Mouse (Mus musculus) stomach, embryonic 16.5 days (tissue): ENCODE data around the gene Polm. TPM values are rescaled to one million over a fixed set of nuclear protein-coding genes. Genes with fewer than 3 reads are reported as not detected.

Source experiments
- ATAC-seq: fragments of 200-750 bp; cut with Nextera tagmentation; 2 replicates; pipeline ENCODE4 v1.8.0; 2017; ENCODE audit warnings: moderate number of reproducible peaks, moderate TSS enrichment; ENCODE audit not compliant: insufficient read depth, low FRiP score
- H3K27ac ChIP-seq: fragments of 300-500 bp; sonication (generic); 2 replicates; pipeline ENCODE4 v1.5.1; 2014; ENCODE audit warnings: low read length
- H3K27me3 ChIP-seq: fragments of 300-500 bp; sonication (generic); 2 replicates; pipeline ENCODE4 v1.6.1; 2014; ENCODE audit warnings: low read length, control low read depth, mixed read lengths; ENCODE audit not compliant: control insufficient read depth, insufficient read depth
- H3K36me3 ChIP-seq: fragments of 300-500 bp; sonication (generic); 2 replicates; pipeline ENCODE4 v1.6.1; 2014; ENCODE audit warnings: low read length; ENCODE audit not compliant: control insufficient read depth, insufficient read depth
- H3K4me1 ChIP-seq: fragments of 300-500 bp; sonication (generic); 2 replicates; pipeline ENCODE4 v1.6.1; 2014; ENCODE audit warnings: low read length, control low read depth, mixed read lengths; ENCODE audit not compliant: control insufficient read depth, insufficient read depth
- H3K4me2 ChIP-seq: fragments of 300-500 bp; sonication (generic); 2 replicates; pipeline ENCODE4 v1.6.1; 2014; ENCODE audit warnings: low read depth, low read length, mixed read lengths
- H3K4me3 ChIP-seq: fragments of 300-500 bp; sonication (generic); replicated peaks from 2 replicates; pipeline ENCODE4 v1.5.1; 2014; ENCODE audit warnings: mild to moderate bottlenecking, low read length
- H3K9ac ChIP-seq: fragments of 300-500 bp; sonication (generic); 2 replicates; pipeline ENCODE4 v1.6.1; 2014; ENCODE audit warnings: low read length
- H3K9me3 ChIP-seq: fragments of 300-500 bp; sonication (generic); replicated peaks from 2 replicates; pipeline ENCODE4 v1.6.1; 2016; ENCODE audit warnings: low read length, control low read depth; ENCODE audit not compliant: control insufficient read depth
- WGBS: fragments of 180-500 bp; shearing (Covaris S2); extraction: QIAGEN DNeasy Blood & Tissue Kit; methylation state at CpG from one replicate; pipeline ENCODE4 v1.1.7; 2014; 5-methylcytosine and 5-hydroxymethylcytosine counted together
- polyA plus RNA-seq: library from polyadenylated mRNA; unstranded; fragments of >200 nt; fragmentation: Nextera tagmentation; extraction: Ambion mirVana; gene quantifications from 2 replicates; pipeline ENCODE4 v1.2.1, GENCODE M21; 2015

The Polm gene
- polyA plus RNA-seq, 1 experiment from 2014 or later: 10.1 TPM

- Histone ChIP-seq H3K4me1 (no peaks in the 10 kb centered on the region), H3K27me3 (no peaks in the 10 kb centered on the region)
- no peak for ATAC-seq
Observed at GRCm38 (mm10) chr11:5848741-5849140, 10.9 kb upstream of the Polm start.

GRCm38 (mm10) chr11:5846639-5847345 is 9.0 kb upstream of the Polm start:
- H3K9me3 ChIP-seq: no peaks in the 10 kb centered on the region
- H3K4me1 ChIP-seq: no peaks in the 10 kb centered on the region
- H3K27me3 ChIP-seq: no peaks in the 10 kb centered on the region
- H3K36me3 ChIP-seq: no peaks in the 10 kb centered on the region
- H3K9ac ChIP-seq: no peak overlapping the region
- no peak overlapping the region for H3K4me3 ChIP-seq
- H3K4me2 ChIP-seq: no peak overlapping the region
- no peak overlapping the region for H3K27ac ChIP-seq
- WGBS: 60% methylated on average over 7 of the region's 7 CpGs
- ATAC-seq: no peak

More at GRCm38 (mm10) chr11:5848741-5849140, 10.9 kb upstream of the Polm start:
- Histone ChIP-seq H3K4me3 (no peak overlapping the region), H3K4me2 (no peak overlapping the region), H3K27ac (no peak overlapping the region), H3K9me3 (no peaks in the 10 kb centered on the region), H3K9ac (no peak overlapping the region), H3K36me3 (no peaks in the 10 kb centered on the region)
- WGBS: 56% methylated on average over 6 of the region's 6 CpGs

- Histone ChIP-seq H3K27ac (no peak overlapping the region), H3K4me2 (no peak overlapping the region), H3K36me3 (no peaks in the 10 kb centered on the region), H3K9me3 (no peaks in the 10 kb centered on the region; the same call in 1 of the 2 replicates), H3K4me1 (no peaks in the 10 kb centered on the region), H3K4me3 (no peak overlapping the region), H3K9ac (no peak overlapping the region), H3K27me3 (no peaks in the 10 kb centered on the region)
- ATAC-seq: no peak
- WGBS: 85% methylated on average over 3 of the region's 3 CpGs
Observed at GRCm38 (mm10) chr11:5843131-5843530, 5.3 kb upstream of the Polm start.

- H3K9ac ChIP-seq: no peak overlapping the region
- 96% methylated on average over 2 of the region's 2 CpGs for WGBS
- no peak overlapping the region for H3K27ac ChIP-seq
- H3K4me1 ChIP-seq: no peaks in the 10 kb centered on the region
- no peak overlapping the region for H3K4me3 ChIP-seq
- H3K36me3 ChIP-seq: no peaks in the 10 kb centered on the region
- no peaks in the 10 kb centered on the region; the same call in 1 of the 2 replicates for H3K9me3 ChIP-seq
- no peak overlapping the region for H3K4me2 ChIP-seq
- ATAC-seq: no peak
- no peaks in the 10 kb centered on the region for H3K27me3 ChIP-seq
Observed at GRCm38 (mm10) chr11:5841751-5842150, 3.9 kb upstream of the Polm start.

GRCm38 (mm10) chr11:5840346-5840745 is 2.5 kb upstream of the Polm start:
- no peaks in the 10 kb centered on the region for H3K4me1 ChIP-seq
- 77% methylated on average over 7 of the region's 7 CpGs for WGBS
- H3K36me3 ChIP-seq: no peaks in the 10 kb centered on the region
- no peak overlapping the region for H3K9ac ChIP-seq
- no peaks in the 10 kb centered on the region for H3K27me3 ChIP-seq
- no peak for ATAC-seq
- H3K27ac ChIP-seq: no peak overlapping the region
- no peaks in the 10 kb centered on the region; the same call in 1 of the 2 replicates for H3K9me3 ChIP-seq
- H3K4me3 ChIP-seq: no peak overlapping the region
- H3K4me2 ChIP-seq: no peak overlapping the region

GRCm38 (mm10) chr11:5836126-5836525 is 1.7 kb downstream of the Polm start:
- Histone ChIP-seq H3K9ac (no peak overlapping the region), H3K4me3 (no peak overlapping the region), H3K9me3 (no peaks in the 10 kb centered on the region), H3K27me3 (no peaks in the 10 kb centered on the region), H3K36me3 (no peaks in the 10 kb centered on the region), H3K27ac (no peak overlapping the region), H3K4me2 (no peak overlapping the region), H3K4me1 (no peaks in the 10 kb centered on the region)
- ATAC-seq: no peak
- WGBS: 62% methylated on average over 1 of the region's 1 CpGs

GRCm38 (mm10) chr11:5835057-5835456 is 2.8 kb downstream of the Polm start:
- Histone ChIP-seq H3K27ac (no peak overlapping the region), H3K4me1 (no peaks in the 10 kb centered on the region), H3K4me2 (no peak overlapping the region), H3K9me3 (no peaks in the 10 kb centered on the region), H3K9ac (no peak overlapping the region), H3K36me3 (no peaks in the 10 kb centered on the region), H3K27me3 (no peaks in the 10 kb centered on the region), H3K4me3 (no peak overlapping the region)
- WGBS: 91% methylated on average over 7 of the region's 7 CpGs
- no peak for ATAC-seq

GRCm38 (mm10) chr11:5834506-5834905 is 3.3 kb downstream of the Polm start:
- ATAC-seq: no peak
- Histone ChIP-seq H3K27me3 (no peaks in the 10 kb centered on the region), H3K36me3 (no peaks in the 10 kb centered on the region), H3K4me2 (no peak overlapping the region), H3K4me3 (no peak overlapping the region), H3K9me3 (no peaks in the 10 kb centered on the region), H3K9ac (no peak overlapping the region), H3K27ac (no peak overlapping the region), H3K4me1 (no peaks in the 10 kb centered on the region)
- WGBS: 84% methylated on average over 9 of the region's 9 CpGs

GRCm38 (mm10) chr11:5829327-5829726 is 8.5 kb downstream of the Polm start:
- Histone ChIP-seq H3K4me3 (no peak overlapping the region), H3K9ac (no peak overlapping the region), H3K27ac (no peak overlapping the region), H3K4me2 (no peak overlapping the region), H3K27me3 (no peaks in the 10 kb centered on the region), H3K4me1 (no peaks in the 10 kb centered on the region), H3K36me3 (0 out of 2 replicates have a peak, but pooled peaks cover 7% of the 10 kb centered on the region), H3K9me3 (no peaks in the 10 kb centered on the region)
- WGBS: 92% methylated on average over 12 of the region's 12 CpGs
- no peak for ATAC-seq
